Mouse (Mus musculus) liver (tissue): ENCODE measurements around the gene Nav2.

Experiments used
- DNase-seq: peaks from one replicate; pipeline ENCODE4 v3.0.0-alpha.2; 2020; ENCODE audit warnings: mixed read lengths

Gene Nav2

DNA sequence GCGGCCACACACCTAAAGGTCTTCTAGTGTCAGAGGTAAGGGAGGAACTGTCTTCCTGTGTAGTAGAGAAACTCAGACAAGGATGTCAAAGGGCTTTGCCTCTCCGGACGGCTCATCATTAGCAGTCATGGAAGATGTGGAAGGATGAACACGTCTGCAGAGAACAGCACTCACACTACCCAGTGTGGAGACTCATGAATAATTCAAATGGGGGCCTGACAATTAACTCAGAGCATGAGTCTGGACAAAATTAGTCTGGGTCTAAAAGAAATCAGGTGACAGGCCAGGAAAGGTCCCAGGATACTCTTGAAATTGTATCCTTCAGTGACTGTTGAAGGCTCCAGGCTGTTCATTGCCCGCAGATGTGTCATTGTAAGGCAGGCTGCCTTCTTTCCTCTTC lies 17.5 kb upstream of the Nav2 start:
- DNase-seq = no peak

DNA sequence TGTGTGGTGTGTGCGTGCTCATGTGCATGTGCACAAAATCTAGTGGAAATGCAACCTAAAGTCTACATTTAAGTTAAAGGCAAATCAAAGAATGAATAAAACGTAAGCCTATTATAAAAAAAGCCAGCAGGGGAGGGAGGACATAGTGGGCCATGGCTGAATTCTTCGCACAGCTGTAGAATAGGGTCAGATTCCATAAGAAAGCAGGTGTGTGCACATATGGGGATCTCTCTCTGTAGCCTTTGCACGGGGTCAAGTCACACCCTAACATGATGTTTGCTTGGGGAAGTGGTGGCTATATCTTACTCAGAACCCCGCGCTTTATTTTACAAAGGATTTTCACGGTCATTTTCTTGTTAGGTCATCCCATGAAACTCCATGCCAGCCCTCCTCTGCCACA lies 15.4 kb upstream of the Nav2 start:
- DNase-seq = no peak

DNA sequence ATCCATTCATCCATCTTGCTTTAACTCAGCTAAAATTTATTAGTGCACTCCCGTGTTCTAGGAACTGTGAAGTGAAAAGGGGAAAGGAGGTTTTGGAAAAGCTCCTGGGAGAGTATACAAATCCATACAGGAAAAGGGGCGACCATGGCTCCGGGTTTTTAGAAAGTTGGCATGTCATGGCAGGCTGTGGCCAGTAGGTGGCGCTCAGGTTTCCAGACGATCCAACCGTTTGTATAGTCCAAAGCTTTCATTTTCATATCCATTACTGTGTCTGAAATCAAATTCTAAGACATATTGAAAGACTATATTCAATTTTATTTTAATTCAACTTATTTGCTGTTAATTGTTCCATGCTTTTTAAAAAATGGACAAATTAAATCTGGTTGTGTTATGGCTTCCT lies 14.4 kb upstream of the Nav2 start:
- DNase-seq = peak; percentile 69

DNA sequence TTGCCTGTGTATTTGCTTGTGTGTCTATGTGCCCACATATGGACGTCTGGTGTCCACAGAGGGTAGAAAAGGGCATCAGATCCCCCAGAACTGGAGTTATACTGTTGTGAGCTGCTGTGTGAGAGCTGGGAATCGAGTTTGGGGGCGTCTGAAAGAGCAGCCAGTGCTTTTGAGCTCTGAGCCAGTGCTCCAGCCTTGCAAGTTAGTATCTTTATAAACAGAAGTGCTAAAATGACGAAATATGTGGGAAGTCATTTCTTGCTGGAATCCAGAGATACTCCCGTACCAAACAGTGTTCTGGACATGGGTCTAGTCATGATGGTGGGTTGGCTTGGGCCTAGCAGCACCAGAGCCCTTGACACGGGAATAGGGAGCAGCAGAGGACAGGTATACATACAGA lies 13.8 kb upstream of the Nav2 start:
- DNase-seq = no peak

DNA sequence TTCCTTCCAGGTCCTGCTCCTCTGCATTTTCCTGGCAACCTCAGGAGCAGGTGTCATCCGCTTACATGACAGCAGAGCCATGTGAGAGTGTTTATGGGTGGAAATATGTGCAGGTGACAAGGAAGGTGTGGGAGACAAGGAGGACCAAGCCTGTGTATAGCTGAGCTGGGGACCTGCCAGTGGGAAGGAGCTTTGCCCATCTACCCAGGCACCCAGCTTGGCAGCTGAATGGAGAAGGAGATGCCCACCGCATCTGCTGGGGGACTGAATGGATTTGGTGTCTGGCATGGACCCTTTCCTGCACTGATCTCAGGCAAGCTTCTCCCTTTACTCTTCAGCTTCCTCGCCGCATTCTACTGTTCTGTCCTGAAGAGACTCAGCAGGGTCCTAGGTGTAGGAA lies 13.0 kb upstream of the Nav2 start:
- no peak for DNase-seq

DNA sequence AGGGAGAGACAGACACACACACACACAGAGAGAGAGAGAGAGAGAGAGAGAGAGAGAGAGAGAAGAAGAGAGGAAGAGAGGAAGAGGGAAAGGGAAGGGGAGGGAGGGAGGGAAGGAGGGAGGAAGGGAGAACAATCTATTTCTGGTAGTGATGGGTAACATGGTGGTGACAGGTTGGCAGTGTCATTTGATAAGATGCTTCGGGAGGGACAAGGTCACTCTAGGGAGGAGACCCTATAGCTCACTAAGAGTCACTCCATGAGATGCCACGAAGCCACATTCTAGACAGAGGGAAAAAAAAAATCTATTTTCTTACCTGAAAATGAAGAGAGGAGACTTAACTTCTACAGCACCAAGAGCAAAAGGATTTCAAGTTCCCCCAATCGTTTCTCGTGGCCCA lies 12.5 kb upstream of the Nav2 start:
- no peak for DNase-seq

DNA sequence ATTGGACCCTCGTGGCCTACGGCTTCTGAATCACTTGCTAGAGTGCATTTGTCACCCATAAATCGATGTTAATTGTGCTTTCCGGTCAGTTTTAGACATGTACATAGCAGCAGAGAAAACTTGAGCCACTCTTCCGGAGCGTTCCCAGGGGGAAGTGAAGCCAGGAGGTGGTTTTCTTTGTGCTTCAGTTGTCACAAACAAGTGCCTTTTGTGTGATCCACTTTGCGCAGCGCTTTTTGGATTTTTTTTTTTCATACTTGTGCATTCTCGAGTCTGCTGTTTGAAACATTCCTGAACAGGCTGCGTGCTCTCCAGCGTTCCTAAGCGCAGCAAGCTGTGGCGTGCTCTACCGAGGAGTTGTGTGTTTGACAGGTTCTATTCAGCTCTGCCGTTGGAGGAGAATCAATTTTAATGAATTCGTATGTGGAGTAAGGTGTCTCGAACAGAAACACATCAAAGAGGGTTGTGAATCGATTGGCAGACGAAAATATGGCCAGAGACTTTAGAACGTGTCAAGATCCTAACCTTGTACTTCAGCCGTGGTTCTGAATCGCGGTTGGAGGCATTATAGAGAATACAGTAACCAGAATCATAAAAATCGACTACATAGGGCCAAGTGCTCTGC lies 10.9 kb upstream of the Nav2 start:
- DNase-seq = no peak

DNA sequence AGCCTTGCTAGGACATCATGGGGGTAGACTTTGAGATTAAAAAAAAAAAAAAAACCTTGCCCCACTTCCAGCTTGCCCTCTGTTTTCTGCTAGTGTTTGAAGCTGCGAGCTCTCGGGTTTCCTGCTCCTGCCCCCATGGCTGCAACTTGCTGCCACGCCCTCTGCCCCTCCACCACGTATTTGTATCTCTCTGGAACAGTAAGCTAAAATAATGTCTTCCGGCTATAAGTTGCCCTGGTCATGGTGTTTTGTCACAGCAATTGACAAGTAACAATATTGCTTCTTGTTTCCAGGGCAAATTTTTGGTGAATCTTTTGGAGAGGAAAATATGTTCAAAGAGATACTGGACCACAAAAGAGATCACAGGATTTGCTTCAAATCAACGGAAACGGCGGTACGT lies 10.1 kb upstream of the Nav2 start:
- DNase-seq = no peak

DNA sequence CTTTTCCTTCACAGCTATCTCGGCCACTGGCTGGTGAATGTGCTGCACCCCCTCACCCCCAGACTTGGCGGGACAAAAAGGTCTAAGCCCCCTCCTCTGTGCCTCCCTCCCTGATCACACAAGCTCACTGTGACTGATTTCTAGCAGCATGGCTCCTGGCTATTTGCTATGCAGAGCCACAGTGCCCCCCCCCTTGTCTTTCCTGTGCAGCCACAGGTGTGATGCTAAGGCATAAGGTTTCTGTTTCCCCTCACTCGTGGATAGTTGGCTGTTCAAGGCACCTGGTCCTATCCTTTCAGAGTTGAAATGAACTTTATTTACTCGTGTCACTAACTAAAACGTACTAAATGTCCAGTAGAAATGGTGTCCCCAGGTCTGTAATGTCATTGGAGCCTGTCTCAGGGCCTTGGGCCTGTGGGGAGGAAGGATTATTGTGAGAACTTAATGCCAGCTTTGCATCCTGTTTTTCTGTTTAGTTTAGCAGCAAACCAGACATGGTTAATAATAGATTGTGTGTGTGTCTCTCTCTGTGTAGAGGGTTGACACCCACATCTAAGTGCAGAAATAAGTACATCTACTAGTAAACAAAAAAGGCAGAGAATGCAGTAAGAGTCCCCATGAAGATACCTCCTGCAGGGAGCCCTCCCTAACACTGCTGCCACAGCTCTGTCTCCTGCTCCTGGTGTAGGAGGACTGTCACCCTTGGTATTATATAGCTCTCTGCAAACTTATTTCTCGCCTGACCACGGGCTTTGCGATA lies 7.9 kb upstream of the Nav2 start:
- DNase-seq = no peak

DNA sequence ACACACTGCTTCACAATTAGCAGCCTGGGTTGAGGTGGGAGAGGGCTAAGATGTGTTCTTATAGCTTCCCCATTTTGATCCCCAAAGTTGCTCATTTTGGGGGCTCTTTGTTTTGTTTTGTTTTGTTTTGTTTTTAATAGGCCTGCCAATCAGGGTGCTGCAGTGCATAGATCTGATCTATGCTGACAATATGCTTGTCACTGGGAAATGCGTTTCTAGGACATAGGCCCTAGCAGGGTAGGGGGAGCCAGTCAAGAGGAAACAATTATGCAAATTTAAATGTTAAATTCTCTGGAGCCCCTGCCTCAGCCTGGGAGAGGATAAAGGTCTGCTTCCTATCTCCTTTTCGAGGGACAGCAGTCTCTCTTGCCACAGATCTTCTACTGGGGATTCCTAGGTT lies 6.1 kb upstream of the Nav2 start:
- DNase-seq = no peak

DNA sequence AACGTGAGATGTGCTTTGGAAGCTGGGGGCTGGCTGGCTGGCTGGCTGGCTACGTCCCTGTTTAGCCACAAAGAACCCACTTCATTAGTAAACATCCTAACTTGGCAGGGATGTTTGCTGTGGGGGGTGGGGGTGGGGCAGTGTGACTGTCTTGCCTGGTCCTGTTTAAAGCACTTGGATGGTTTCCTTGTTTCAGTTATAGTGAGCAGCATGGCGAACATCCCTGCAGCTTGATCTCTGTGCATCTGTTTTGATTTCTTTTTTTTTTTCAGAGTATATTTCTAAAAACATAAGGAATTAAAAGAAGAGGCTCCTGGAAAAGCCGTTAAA lies 791 bp downstream of the Nav2 start:
- DNase-seq = no peak

DNA sequence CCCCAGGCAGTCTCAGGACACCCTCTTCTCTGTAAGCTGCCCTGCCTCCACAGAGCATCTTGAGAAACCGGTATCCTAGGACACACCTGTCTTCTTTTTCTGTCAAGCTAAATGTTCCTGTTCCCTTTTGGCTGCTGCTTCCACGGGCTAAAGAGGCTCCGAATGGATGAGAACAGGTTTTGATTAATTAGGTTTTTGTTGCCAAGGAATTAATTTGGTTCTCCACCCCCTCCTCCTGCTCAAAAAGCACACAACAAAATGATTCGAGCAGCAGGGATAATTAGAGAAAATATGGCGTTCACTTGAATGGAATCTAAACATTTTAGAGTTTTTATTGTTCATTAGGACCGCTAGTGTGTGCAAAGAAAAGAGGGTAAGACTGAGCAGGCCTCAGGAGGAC lies 1.8 kb downstream of the Nav2 start:
- DNase-seq = no peak

DNA sequence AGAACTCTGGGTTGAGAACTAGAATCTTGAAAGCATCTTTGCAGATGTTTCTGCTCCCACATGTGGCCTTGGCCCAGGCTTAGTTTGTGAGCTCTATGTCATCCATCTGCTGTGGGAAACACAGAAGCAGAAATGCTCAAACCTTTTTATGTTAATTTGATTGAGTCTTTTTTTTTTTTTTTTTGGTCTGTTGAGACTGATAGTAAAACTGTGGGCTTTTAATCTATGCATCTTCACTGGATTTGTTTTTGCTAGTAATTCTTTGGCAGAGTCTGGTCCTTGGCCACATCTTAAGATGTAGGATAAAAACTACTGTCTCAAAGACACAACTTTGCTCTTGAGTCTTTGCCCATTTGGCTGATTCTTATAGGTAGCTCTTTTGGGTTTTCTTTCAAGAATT lies 2.6 kb downstream of the Nav2 start:
- DNase-seq = no peak

DNA sequence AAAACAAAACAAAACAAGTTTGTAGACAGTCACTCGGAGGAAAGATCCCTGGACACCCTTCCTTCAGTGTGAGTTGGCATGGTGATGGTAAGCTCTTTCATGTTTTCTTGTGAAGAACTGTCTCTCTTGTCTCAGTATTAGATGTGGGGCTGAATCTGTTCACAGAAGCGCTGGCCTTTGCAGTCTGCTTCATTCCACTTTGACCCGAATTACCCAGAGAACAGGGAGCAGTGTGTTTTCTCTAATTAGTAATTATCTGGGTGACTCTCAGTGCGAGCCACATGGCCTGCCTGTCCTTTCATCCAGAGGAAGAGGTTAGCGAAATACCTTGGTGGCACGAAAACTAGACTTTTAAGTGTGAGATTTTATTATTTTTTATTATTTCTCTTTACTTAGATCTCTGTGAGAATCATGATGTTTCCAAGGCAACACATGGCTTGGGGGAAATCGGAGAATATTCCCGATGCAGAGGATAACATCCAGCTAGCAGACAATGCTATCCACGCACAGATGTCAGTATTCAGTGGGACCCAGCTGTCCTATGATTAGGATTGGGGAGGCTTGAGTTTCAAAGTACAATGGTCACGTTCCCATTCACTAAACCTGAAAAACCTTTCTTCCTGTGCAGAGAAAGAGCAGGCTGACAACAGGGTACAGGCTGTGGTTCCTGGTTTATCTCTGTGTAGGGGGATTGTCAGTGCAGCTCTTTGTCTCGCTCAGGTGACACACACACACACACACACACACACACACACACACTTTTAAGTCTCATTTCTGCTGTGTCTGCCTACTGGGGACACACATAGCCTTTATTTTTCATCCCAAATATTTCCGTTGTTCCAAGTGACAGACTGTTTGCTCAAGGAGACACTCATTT lies 6.4 kb downstream of the Nav2 start:
- DNase-seq = no peak

DNA sequence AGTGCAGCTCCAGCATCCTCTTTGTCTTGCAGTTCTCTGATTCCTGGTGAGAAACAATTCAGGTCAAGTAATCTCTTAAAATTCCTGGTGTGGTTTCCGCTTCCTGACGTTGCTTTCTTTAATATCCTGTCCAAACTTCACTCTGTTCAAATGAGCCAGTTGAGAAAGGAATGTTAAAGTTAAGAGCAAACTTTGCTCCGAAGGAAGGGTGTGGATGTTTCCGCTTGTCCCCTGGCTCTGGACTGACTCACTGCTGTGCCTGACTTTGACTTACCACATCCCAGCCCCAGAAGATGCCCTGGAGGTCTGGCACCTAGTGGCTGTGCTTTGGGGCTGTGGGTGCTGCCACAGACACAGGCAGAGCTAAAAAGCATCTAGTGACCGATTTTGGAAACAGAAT lies 8.9 kb downstream of the Nav2 start:
- DNase-seq = no peak

DNA sequence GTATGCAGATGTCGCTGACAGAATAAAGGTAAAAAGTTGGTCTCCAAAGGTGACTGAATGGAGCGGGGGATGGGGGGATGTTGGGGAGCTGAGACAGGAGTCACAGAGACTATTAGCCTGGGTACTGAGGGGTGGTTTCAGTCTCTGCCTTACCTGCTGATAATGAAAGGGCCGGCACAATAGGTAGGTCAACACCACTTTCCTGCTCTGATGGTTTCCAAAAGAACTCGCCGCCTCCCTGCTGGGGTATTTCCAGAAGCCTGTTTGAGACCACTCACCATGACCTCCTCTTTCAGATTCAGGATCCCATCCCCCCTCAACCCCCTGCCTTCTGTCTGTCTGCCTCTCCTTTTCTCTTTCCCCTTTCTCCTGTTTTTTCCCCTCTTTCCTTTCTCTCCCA lies 9.5 kb downstream of the Nav2 start:
- DNase-seq = no peak

DNA sequence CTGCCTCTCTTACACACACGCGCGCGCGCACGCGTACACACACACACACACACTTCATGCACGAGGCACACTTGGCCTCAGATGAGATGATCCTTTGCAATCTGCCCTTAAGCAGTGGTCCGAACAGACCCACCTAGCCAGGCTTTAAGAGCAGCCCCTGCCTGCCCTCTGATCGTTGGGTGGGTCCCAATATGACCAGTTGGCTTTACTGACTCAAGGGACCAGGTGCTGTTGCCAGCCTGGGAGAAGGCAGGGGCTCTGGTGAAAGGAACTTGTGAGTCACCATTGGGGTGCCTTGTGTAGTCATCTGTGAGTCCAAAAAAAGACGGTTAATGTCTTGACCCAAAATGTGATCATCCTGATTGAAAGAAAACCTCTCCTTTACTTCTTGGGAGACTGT lies 9.9 kb downstream of the Nav2 start:
- no peak for DNase-seq

DNA sequence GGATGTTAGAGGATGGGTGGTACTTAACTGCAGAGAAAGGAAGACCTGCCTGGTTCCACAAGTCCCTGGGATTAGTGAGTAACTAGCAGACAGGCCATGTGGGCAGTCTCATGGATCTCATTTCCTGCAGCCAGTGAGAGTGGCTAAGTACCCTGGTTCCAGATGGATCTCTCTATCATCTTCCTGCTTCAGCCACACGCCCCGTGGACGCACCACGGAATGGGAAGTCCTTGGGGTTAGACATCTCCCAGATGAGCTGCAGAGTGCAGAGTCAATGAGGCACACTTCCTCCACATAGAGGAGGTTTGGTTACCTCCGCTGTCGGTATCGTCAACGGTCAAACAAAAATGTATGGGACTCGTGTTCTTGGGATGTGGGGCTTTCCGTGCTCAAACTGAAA lies 15.1 kb downstream of the Nav2 start:
- no peak for DNase-seq

DNA sequence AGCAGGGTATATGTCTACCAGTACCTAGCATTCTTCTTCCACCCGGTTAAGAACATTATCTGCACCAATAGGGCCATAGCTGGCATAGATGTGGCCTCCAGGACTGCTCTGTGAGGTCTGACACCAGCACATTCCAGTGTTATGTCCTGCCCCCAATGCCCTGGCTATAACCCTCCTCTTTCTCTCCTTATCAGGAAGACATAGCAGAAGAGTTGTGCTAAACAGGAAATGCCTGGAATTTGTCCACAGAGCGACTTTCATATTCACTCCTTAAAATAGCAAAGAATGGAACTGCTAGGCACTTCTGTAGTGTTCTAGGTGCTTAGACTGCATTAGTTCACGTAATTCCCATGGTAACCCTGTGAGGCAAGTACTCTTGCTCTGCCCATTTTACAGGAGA lies 16.7 kb downstream of the Nav2 start:
- no peak for DNase-seq

DNA sequence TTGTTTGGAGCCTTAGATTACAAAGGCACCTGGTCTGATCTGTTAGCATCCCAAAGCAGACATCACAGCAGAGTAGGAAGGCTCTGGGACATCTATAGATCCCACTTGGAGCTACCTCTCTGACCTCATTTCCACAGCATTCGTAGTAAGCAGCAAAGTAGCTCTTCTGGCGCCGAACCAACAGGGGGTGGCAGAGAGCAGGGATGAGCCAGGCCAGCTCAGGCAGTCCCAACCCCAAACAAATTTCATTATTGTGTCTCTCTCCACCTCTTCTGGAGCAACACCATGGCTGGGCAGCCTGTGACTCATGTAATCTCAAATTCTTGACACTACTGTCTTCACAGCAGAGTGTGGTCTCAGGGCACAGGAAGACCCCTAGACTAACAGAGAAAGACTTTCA lies 19.8 kb downstream of the Nav2 start:
- DNase-seq = peak; percentile 65

DNA sequence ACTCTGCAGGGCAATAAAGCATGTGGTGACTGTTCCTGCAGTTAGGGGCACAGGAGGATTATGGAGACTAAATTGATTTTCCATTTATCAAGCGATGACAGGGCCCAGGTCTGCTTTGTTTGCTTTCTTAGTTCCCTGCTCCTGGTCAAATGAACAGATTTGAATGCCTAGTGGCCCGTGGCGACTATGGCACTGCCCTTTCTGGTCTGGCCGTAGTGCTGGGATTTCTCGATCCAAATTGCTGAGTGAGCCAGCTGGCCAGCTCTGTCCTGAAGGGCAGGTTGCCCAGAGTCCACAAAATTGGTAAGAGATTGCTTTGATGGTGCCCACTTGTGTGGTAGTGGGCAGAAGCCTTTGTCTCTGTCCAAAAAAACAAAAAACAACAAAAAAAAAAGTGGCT lies 21.9 kb downstream of the Nav2 start:
- DNase-seq = no peak

DNA sequence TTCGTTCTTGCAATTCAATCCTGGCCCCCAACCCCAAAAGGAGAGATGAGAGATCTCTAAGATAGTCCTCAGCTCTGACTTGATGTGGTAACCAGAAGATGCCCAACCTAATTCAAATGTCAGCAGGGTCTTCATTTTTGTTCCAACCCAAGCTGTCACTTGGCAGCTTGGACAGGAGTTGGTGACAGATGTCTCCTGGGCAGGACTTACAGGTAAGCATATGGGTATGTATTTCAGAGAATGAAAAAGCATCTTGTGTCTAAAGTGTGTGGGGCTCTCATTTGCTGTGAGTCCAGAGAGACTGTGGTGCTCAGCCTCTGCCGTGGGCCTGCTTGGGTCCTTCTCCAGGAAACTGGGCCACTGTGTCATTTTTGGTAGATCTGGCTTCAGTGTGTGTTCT lies 23.6 kb downstream of the Nav2 start:
- no peak for DNase-seq

DNA sequence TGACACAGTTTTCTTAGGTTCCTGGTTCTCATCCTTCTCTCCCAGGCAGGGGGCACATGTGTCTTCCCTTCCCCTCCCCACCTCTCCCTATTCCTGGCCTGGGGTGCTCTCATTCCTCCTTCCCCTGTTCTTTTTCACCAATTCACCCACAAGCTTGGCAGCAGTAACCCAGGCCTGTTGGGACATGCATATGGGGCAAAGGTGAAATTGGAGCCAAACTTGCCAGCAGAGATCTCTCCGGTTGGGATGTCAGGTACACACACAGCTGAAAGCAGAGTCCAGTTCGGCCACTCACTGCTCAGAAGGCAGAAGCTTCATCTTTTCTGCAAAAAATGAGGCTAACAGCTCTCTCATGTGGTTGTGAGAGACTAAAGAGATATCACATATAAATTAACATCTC lies 26.3 kb downstream of the Nav2 start:
- no peak for DNase-seq

DNA sequence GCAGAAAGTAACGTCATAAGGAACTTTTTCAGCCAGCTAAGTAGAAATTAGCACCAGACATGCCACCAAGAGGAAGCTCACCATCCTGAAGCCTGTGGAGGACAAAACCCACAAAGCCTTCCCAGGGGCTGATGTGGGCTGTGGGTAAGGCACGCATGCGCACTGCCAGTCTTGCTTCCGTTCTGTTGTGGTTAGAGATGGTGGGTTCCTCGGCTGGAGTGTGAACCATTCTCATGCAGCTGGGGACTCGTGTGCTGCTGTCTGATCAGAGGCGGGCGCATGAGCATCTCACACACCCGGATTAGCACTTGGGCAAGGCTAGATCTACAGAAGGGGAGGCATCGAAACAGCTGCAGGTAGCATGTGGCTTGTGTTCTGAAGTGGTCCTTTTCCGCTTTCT lies 29.0 kb downstream of the Nav2 start:
- peak; percentile 45 for DNase-seq
